Mouse (Mus musculus) CH12.LX (cell line): ENCODE measurements around the gene Ndst2. TPM values are rescaled to one million over a fixed set of nuclear protein-coding genes. Genes with fewer than 3 reads are reported as not detected.

Experiments
- DNase-seq: peaks from one replicate; pipeline ENCODE4 v3.0.0-alpha.2; 2013; ENCODE audit errors: extremely low read depth
- H3K27ac ChIP-seq: 2 replicates; pipeline ENCODE4 v1.5.1; 2012; ENCODE audit warnings: low read depth, mild to moderate bottlenecking, control low read depth, moderate library complexity; ENCODE audit not compliant: insufficient read depth
- H3K27me3 ChIP-seq: replicated peaks from 2 replicates; pipeline ENCODE3; 2012; ENCODE audit warnings: inconsistent platforms
- H3K36me3 ChIP-seq, 2 experiments: replicated peaks in 1 of 2; 2 replicates each; pipeline versions ENCODE3 to v1.6.1; 2012; ENCODE audit warnings: inconsistent platforms in 1 of 2, low read length in 1 of 2, mild to moderate bottlenecking in 1 of 2, mixed read lengths in 1 of 2, moderate library complexity in 1 of 2; ENCODE audit not compliant: control insufficient read depth in 1 of 2, insufficient read depth in 1 of 2
- H3K4me1 ChIP-seq, 2 experiments: 2 replicates each; pipeline ENCODE4 v1.6.1; 2012; ENCODE audit warnings: inconsistent platforms in 1 of 2, moderate library complexity in 1 of 2; ENCODE audit not compliant: insufficient read depth in 2 of 2, control insufficient read depth in 1 of 2
- H3K4me2 ChIP-seq: 2 replicates; pipeline ENCODE4 v1.6.1; 2012; ENCODE audit warnings: low read depth, mild to moderate bottlenecking, control low read depth; ENCODE audit not compliant: poor library complexity, insufficient read depth, severe bottlenecking
- H3K4me3 ChIP-seq, 3 experiments: fragments of 150-350 bp in 1 of 3; sonication (generic) in 1 of 3; replicated peaks in 1 of 3; 2 replicates each; pipeline versions ENCODE3 to v1.5.1; 2011 to 2012; ENCODE audit warnings: low read depth in 2 of 3, low read length in 2 of 3, mild to moderate bottlenecking in 2 of 3, moderate library complexity in 2 of 3, control low read depth in 1 of 3, improper control_type of control experiment in 1 of 3, inconsistent platforms in 1 of 3, mixed read lengths in 1 of 3; ENCODE audit not compliant: poor library complexity in 1 of 3
- H3K79me2 ChIP-seq: replicated peaks from 2 replicates; pipeline ENCODE4 v1.6.1; 2012; ENCODE audit warnings: mild to moderate bottlenecking, moderate library complexity; ENCODE audit not compliant: control insufficient read depth, poor library complexity, insufficient read depth, severe bottlenecking; ENCODE audit errors: extremely low read depth
- H3K9ac ChIP-seq: 2 replicates; pipeline ENCODE4 v1.6.1; 2012; ENCODE audit warnings: low read depth, mild to moderate bottlenecking, control low read depth, moderate library complexity; ENCODE audit not compliant: insufficient read depth
- H3K9me3 ChIP-seq: replicated peaks from 2 replicates; pipeline ENCODE3; 2012; ENCODE audit warnings: low read length, inconsistent platforms, mixed read lengths
- CHD1 ChIP-seq: IDR thresholded peaks from 2 replicates; pipeline ENCODE4 v1.6.1; 2012; ENCODE audit warnings: low read depth, low read length, improper control_type of control experiment, inconsistent platforms
- CTCF ChIP-seq, 2 experiments: IDR thresholded peaks in 1 of 2; conservative IDR thresholded peaks in 1 of 2; 2 replicates each; pipeline ENCODE4 v1.5.1; 2011 to 2012; ENCODE audit warnings: low read depth in 2 of 2, low read length in 2 of 2, improper control_type of control experiment in 1 of 2, inconsistent platforms in 1 of 2, mild to moderate bottlenecking in 1 of 2, moderate library complexity in 1 of 2
- E2F4 ChIP-seq: IDR thresholded peaks from 2 replicates; pipeline ENCODE4 v1.6.1; 2011; ENCODE audit warnings: low read depth, low read length, improper control_type of control experiment; ENCODE audit not compliant: insufficient replicate concordance
- ELF1 ChIP-seq: IDR thresholded peaks from 2 replicates; pipeline ENCODE4 v1.6.1; 2014; ENCODE audit warnings: low read depth, mild to moderate bottlenecking, inconsistent platforms, low read length, improper control_type of control experiment
- EP300 ChIP-seq: IDR thresholded peaks from 2 replicates; pipeline ENCODE4 v1.6.1; 2011; ENCODE audit warnings: low read length, improper control_type of control experiment
- HCFC1 ChIP-seq: IDR thresholded peaks from 2 replicates; pipeline ENCODE4 v1.6.1; 2012; ENCODE audit warnings: low read depth, mild to moderate bottlenecking, inconsistent platforms, low read length, improper control_type of control experiment
- IRF4 ChIP-seq: IDR thresholded peaks from 2 replicates; pipeline ENCODE4 v1.6.1; 2014; ENCODE audit warnings: low read depth, mild to moderate bottlenecking, inconsistent platforms, low read length, improper control_type of control experiment
- JUN ChIP-seq: IDR thresholded peaks from 2 replicates; pipeline ENCODE4 v1.6.1; 2011; ENCODE audit warnings: low read depth, mild to moderate bottlenecking, low read length, improper control_type of control experiment, moderate library complexity; ENCODE audit not compliant: insufficient read depth
- KAT2A ChIP-seq: IDR thresholded peaks from 2 replicates; pipeline ENCODE4 v1.6.1; 2012; ENCODE audit warnings: low read length, improper control_type of control experiment, inconsistent platforms; ENCODE audit not compliant: insufficient replicate concordance
- MAX ChIP-seq: IDR thresholded peaks from 2 replicates; pipeline ENCODE4 v1.6.1; 2011; ENCODE audit warnings: low read length, improper control_type of control experiment
- MAZ ChIP-seq: IDR thresholded peaks from 2 replicates; pipeline ENCODE4 v1.6.1; 2012; ENCODE audit warnings: low read depth, mild to moderate bottlenecking, inconsistent platforms, low read length, improper control_type of control experiment, moderate library complexity
- MXI1 ChIP-seq: IDR thresholded peaks from 2 replicates; pipeline ENCODE4 v1.6.1; 2011; ENCODE audit warnings: mild to moderate bottlenecking, low read depth, low read length, improper control_type of control experiment
- MYC ChIP-seq: IDR thresholded peaks from 2 replicates; pipeline ENCODE4 v1.6.1; 2011; ENCODE audit warnings: low read depth, mild to moderate bottlenecking, improper control_type of control experiment, low read length
- PAX5 ChIP-seq: IDR thresholded peaks from 2 replicates; pipeline ENCODE4 v1.6.1; 2012; ENCODE audit warnings: low read length, inconsistent platforms, mixed read lengths
- POLR2AphosphoS2 ChIP-seq: IDR thresholded peaks from 2 replicates; pipeline ENCODE4 v1.6.1; 2011; ENCODE audit warnings: low read depth, low read length, improper control_type of control experiment
- USF1 ChIP-seq: IDR thresholded peaks from 2 replicates; pipeline ENCODE4 v1.6.1; 2014; ENCODE audit warnings: low read depth, mild to moderate bottlenecking, inconsistent platforms, low read length, improper control_type of control experiment
- USF2 ChIP-seq: conservative IDR thresholded peaks from 2 replicates; pipeline ENCODE4 v1.6.1; 2011; ENCODE audit warnings: low read depth, low read length, improper control_type of control experiment
- ZKSCAN1 ChIP-seq: IDR thresholded peaks from 2 replicates; pipeline ENCODE4 v1.6.1; 2012; ENCODE audit warnings: low read depth, inconsistent platforms, low read length, improper control_type of control experiment, borderline replicate concordance
- ZNF384 ChIP-seq: IDR thresholded peaks from 2 replicates; pipeline ENCODE4 v1.6.1; 2012; ENCODE audit warnings: low read depth, low read length, improper control_type of control experiment, inconsistent platforms
- dilution Hi-C: fragments of 300-500 bp; cut with MboI; formaldehyde crosslinking; loops from 2 replicates; pipeline ENCODE4 v1.14.3; 2020; ENCODE audit warnings: low sequenced_read_pairs; ENCODE audit not compliant: extremely low pct_unique_long_range_greater_than_20kb, extremely low pct_ligation_motif_present
- in situ Hi-C: fragments of 300-500 bp; cut with MboI; formaldehyde crosslinking; loops from 3 replicates; pipeline ENCODE4 v1.14.3; 2019; ENCODE audit warnings: low sequenced_read_pairs, low pct_ligation_motif_present, low pct_unique_long_range_greater_than_20kb, mixed read lengths
- polyA plus RNA-seq: library from polyadenylated mRNA; unstranded; fragments of >175 nt; gene quantifications from 2 replicates; pipeline ENCODE4 v1.2.1, GENCODE M21; 2012; ENCODE audit warnings: low read depth; ENCODE audit not compliant: insufficient read length
- total RNA-seq, 2 experiments: library from RNA; depleted of rRNA; stranded (reverse); fragments of 300-350 nt in 1 of 2; fragments of >200 nt in 1 of 2; gene quantifications; 2 replicates each; pipeline ENCODE4 v1.2.3; 2012 to 2014

Ndst2 gene
- total and polyA plus RNA-seq, 3 experiments: 11.4 to 18.0 (median 17.8) TPM

- DNase-seq: no peak
- Histone ChIP-seq H3K4me1 (peaks cover 18 to 27% of the 10 kb centered on the region in 2 experiments), H3K27ac (no peak overlapping the region), H3K4me3 (no peak overlapping the region), H3K79me2 (peaks cover 15% of the 10 kb centered on the region), H3K4me2 (no peak overlapping the region), H3K9me3 (no peaks in the 10 kb centered on the region), H3K36me3 (peaks cover 69 to 91% of the 10 kb centered on the region in 2 experiments), H3K27me3 (no peaks in the 10 kb centered on the region), H3K9ac (no peak overlapping the region)
- in situ Hi-C loops: no loop called here
- dilution Hi-C loops: no loop called here
- TF ChIP-seq EP300: no peak
- no peak for TF ChIP-seq IRF4
- no peak for TF ChIP-seq HCFC1
- TF ChIP-seq USF2: no peak
- no peak for TF ChIP-seq JUN
- no peak for TF ChIP-seq USF1
- TF ChIP-seq ELF1: no peak
- TF ChIP-seq MAZ: no peak
- no peak for TF ChIP-seq MAX
- TF ChIP-seq ZNF384: no peak
- no peak for TF ChIP-seq ZKSCAN1
- no peak for TF ChIP-seq CHD1
- no peak for TF ChIP-seq PAX5
- no peak for TF ChIP-seq POLR2AphosphoS2
- TF ChIP-seq MXI1: no peak
These were observed 42.6 kb downstream of the Ndst2 start for GRCm38 (mm10) chr14:20691772-20692171.

- TF ChIP-seq CHD1 (no peak), MYC (no peak), IRF4 (no peak), CTCF (conservative IDR thresholded peaks at IDR 0.05 in 1 of 2, IDR thresholded peaks at IDR 0.05 in 1 of 2; ENCODE audit: low read depth in 2 of 2, low read length in 2 of 2) (no peak), KAT2A (no peak), E2F4 (no peak)
- no peaks in the 10 kb centered on the region for H3K9me3 ChIP-seq
- no peak overlapping the region for H3K9ac ChIP-seq
- H3K4me1 ChIP-seq: peaks cover 7 to 8% of the 10 kb centered on the region in 2 experiments
- H3K4me2 ChIP-seq: no peak overlapping the region
- no peaks in the 10 kb centered on the region for H3K27me3 ChIP-seq
- in situ Hi-C loops: no loop called here
- H3K36me3 ChIP-seq: peaks cover 94 to 98% of the 10 kb centered on the region in 2 experiments
- no peak for DNase-seq
- dilution Hi-C loops: no loop called here
- H3K4me3 ChIP-seq: no peak overlapping the region
- H3K27ac ChIP-seq: no peak overlapping the region
- H3K79me2 ChIP-seq: peaks cover 3% of the 10 kb centered on the region; the same call in 1 of the 2 replicates
These were observed 45.4 kb downstream of the Ndst2 start for GRCm38 (mm10) chr14:20689009-20689408.
